Mouse (Mus musculus) E14TG2a.4 (cell line): ENCODE data around the gene Klc4.

ENCODE experiments used
- CTCF ChIP-seq: conservative IDR thresholded peaks from 2 replicates; pipeline ENCODE4 v1.5.1; 2014; ENCODE audit warnings: low read length
- NANOG ChIP-seq: IDR thresholded peaks from 2 replicates; pipeline ENCODE4 v1.6.1; 2014; ENCODE audit warnings: borderline replicate concordance, low read length, mixed read lengths
- POU5F1 ChIP-seq: IDR thresholded peaks from 2 replicates; pipeline ENCODE4 v1.6.1; 2014; ENCODE audit warnings: low read length, borderline replicate concordance

- TF ChIP-seq CTCF (no peak), NANOG (no peak), POU5F1 (no peak)
These were observed 32.6 kb upstream of the Klc4 start, which contains the start of gene Mea1 for GRCm38 (mm10) chr17:46678416-46678815.
